Mouse (Mus musculus) spleen, postnatal 36 days (tissue): ENCODE measurements around the gene Tex28.
"Not testable (repeated sequence)": the region's sequence is repeated elsewhere in the genome, so short reads cannot be mapped to it uniquely, and the experiment has no call there.

Experiments used
- DNase-seq, 2 experiments: peaks; one replicate each; pipeline ENCODE4 v3.0.0; 2022; ENCODE audit warnings: low spot score in 2 of 2, mixed read lengths in 1 of 2

The Tex28 gene

GRCm38 (mm10) chrX:74167738-74168137, at the start of gene Tex28:
TSS of gene Tex28 (minus strand) at chrX:74167838.
- no peak for DNase-seq

- DNase-seq: no peak
These were observed 35.9 kb upstream of the Tex28 start for GRCm38 (mm10) chrX:74203556-74203955.

GRCm38 (mm10) chrX:74176959-74177358, 9.3 kb upstream of the Tex28 start, which contains the start of gene Tktl1:
TSS of gene Tktl1 (plus strand) at chrX:74177259.
- no peak for DNase-seq

GRCm38 (mm10) chrX:74135263-74135662, 32.4 kb downstream of the Tex28 start, which contains the start of gene Mecp2:
TSS of gene Mecp2 (minus strand) at chrX:74135363.
- DNase-seq: not testable (repeated sequence)

GRCm38 (mm10) chrX:74127164-74127563, 40.5 kb downstream of the Tex28 start, which contains the start of gene Opn1mw:
TSS of gene Opn1mw (plus strand) at chrX:74127464.
- no peak for DNase-seq

- peak in 1 of 2 experiments; percentile 19 for DNase-seq
These were observed 42.7 kb downstream of the Tex28 start for GRCm38 (mm10) chrX:74124975-74125374.

GRCm38 (mm10) chrX:74115511-74115910, 52.1 kb downstream of the Tex28 start:
- peak; percentile 67 for DNase-seq

GRCm38 (mm10) chrX:74114036-74114435, 53.6 kb downstream of the Tex28 start:
- no peak for DNase-seq

- DNase-seq: no peak
These were observed 58.9 kb downstream of the Tex28 start for GRCm38 (mm10) chrX:74108747-74109146.

- DNase-seq: no peak
These were observed 61.7 kb downstream of the Tex28 start for GRCm38 (mm10) chrX:74105916-74106315.

- no peak for DNase-seq
These were observed 64.0 kb downstream of the Tex28 start for GRCm38 (mm10) chrX:74103457-74104188.
